Mouse (Mus musculus): ENCODE measurements at regions not wholly inside any gene's neighbourhood (a gene's known extent, or its start where the extent isn't known, plus 50 kb on each side); places are given as distances from the start of the nearest gene placed in this dataset.

DNA sequence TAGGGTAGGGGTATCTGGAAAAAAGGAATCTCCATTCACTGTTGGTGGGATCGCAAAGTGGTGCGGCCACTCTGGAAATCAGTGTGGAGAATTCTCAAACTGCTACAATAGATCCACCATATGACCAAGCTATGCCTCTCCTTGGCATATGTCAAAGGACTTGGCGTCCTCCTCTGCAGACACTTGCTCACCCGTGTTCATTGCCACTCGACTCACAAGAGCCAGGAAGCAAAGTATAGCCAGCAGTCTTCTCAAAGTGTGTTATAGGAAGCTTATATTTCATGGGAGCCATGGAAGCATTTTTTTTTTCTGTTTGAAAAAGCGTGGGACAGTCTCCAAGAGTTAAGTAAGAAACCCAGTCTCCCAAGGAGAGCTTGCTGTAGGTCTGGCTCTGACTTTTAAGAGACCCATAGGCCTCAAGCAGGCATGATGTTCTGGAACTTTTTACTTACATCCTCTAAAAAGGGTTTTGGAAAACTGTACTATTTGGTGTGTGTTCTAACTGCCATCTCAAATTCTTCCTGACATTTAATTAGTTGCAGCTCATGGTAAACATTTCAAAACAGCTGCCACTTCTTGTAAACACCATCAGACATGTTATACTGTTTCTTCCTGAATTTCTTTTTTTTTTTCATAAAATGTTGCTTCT lies 89.6 kb upstream of the Maged2 start:
- DNase-seq (ENCODE audit: low read depth, low spot score): no peak

DNA sequence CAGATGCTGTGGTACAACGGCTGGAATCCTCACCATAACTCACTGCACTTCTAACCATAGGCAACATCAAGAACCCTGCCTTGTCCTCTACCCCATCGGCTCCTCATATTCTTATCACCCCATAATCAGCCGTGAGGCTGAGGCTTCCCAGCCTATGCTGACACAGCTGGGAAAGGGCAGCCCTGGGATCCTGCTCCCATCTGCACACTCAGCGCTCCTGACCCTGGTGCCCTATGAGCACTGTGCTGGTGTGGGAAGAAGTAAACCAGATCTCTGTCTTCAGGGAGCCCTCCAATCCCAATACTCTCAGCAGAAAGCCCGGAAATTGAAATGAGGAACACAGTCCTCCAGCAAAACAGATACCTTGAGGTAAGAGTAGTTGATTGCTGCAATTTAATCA lies 88.7 kb upstream of the Maged2 start:
- peak; percentile 37 for DNase-seq (ENCODE audit: low read depth, low spot score)
